Mouse (Mus musculus): ENCODE measurements around the gene Rap1b. TPM values are rescaled to one million over a fixed set of nuclear protein-coding genes. Genes with fewer than 3 reads are reported as not detected.

Rap1b gene
- polyA plus RNA-seq, 1 experiment from 2014 or later: 100 TPM

DNA sequence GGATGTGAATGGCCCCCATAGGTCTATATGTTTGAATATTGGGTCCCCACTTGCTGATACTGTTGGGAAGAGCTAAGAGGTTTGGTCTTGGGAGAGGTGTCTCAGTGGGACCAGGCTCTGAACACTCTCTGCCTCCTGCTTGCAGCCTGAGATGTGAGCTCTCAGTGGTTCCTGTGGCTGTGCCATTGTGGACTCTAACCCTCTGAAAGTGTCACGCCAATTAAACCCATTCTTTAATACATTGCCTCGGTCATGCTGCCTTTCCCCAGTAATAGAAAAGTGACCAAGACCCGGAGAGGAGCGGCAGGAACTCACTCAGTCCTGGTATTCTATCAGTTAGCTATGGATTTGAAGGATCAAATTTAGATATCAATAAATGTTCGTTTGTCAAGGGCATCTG is 12.4 kb upstream of the Rap1b start:
- Histone ChIP-seq H3K4me2 (no peak overlapping the region), H3K9me3 (replicated peaks) (no peaks in the 10 kb centered on the region), H3K9ac (no peak overlapping the region), H3K27ac (replicated peaks) (no peak overlapping the region), H3K4me3 (replicated peaks) (no peak overlapping the region), H3K36me3 (replicated peaks) (no peaks in the 10 kb centered on the region), H3K27me3 (no peaks in the 10 kb centered on the region), H3K4me1 (replicated peaks) (peaks cover 15% of the 10 kb centered on the region)
- WGBS (ENCODE audit: insufficient replicate concordance): 69% methylated on average over 5 of the region's 5 CpGs
- no peak for ATAC-seq (ENCODE audit: insufficient read depth)

- no peak for ATAC-seq (ENCODE audit: insufficient read depth)
- Histone ChIP-seq H3K4me3 (replicated peaks) (no peak overlapping the region), H3K27me3 (no peaks in the 10 kb centered on the region), H3K4me2 (no peak overlapping the region), H3K27ac (replicated peaks) (no peak overlapping the region), H3K9ac (no peak overlapping the region), H3K36me3 (replicated peaks) (no peaks in the 10 kb centered on the region), H3K9me3 (replicated peaks) (no peaks in the 10 kb centered on the region), H3K4me1 (replicated peaks) (peaks cover 15% of the 10 kb centered on the region)
- 13% methylated on average over 8 of the region's 8 CpGs for WGBS (ENCODE audit: insufficient replicate concordance)
Observed at GRCm38 (mm10) chr10:117856001-117856720, 10.3 kb upstream of the Rap1b start.

- Histone ChIP-seq H3K9ac (no peak overlapping the region), H3K27ac (replicated peaks) (no peak overlapping the region), H3K36me3 (replicated peaks) (no peaks in the 10 kb centered on the region), H3K9me3 (replicated peaks) (no peaks in the 10 kb centered on the region), H3K4me1 (replicated peaks) (peaks cover 3% of the 10 kb centered on the region; the same call in 1 of the 2 replicates), H3K4me3 (replicated peaks) (no peak overlapping the region), H3K27me3 (no peaks in the 10 kb centered on the region; the same call in 1 of the 2 replicates), H3K4me2 (no peak overlapping the region)
- WGBS (ENCODE audit: insufficient replicate concordance): 76% methylated on average over 10 of the region's 10 CpGs
- no peak for ATAC-seq (ENCODE audit: insufficient read depth)
Observed at GRCm38 (mm10) chr10:117852648-117853192, 6.9 kb upstream of the Rap1b start.

GRCm38 (mm10) chr10:117848981-117849380 is 3.1 kb upstream of the Rap1b start:
- peaks cover 17% of the 10 kb centered on the region for H3K4me1 ChIP-seq (replicated peaks)
- H3K4me3 ChIP-seq (replicated peaks): no peak overlapping the region
- no peak for ATAC-seq (ENCODE audit: insufficient read depth)
- H3K9me3 ChIP-seq (replicated peaks): no peaks in the 10 kb centered on the region
- H3K27ac ChIP-seq (replicated peaks): no peak overlapping the region
- H3K9ac ChIP-seq: no peak overlapping the region
- H3K4me2 ChIP-seq: no peak overlapping the region
- WGBS (ENCODE audit: insufficient replicate concordance): 53% methylated on average over 3 of the region's 3 CpGs
- H3K27me3 ChIP-seq: peaks cover 9% of the 10 kb centered on the region
- H3K36me3 ChIP-seq (replicated peaks): no peaks in the 10 kb centered on the region

GRCm38 (mm10) chr10:117846796-117847195 is 961 bp upstream of the Rap1b start:
- Histone ChIP-seq H3K4me2 (peak overlapping the region; percentile 96), H3K27ac (replicated peaks) (no peak overlapping the region), H3K9ac (no peak overlapping the region), H3K27me3 (peaks cover 9% of the 10 kb centered on the region), H3K4me3 (replicated peaks) (peak overlapping the region; percentile 91; the same call in 1 of the 2 replicates), H3K36me3 (replicated peaks) (no peaks in the 10 kb centered on the region), H3K9me3 (replicated peaks) (no peaks in the 10 kb centered on the region), H3K4me1 (replicated peaks) (peaks cover 24% of the 10 kb centered on the region)
- no peak for ATAC-seq (ENCODE audit: insufficient read depth)
- 73% methylated on average over 9 of the region's 9 CpGs for WGBS (ENCODE audit: insufficient replicate concordance)

DNA sequence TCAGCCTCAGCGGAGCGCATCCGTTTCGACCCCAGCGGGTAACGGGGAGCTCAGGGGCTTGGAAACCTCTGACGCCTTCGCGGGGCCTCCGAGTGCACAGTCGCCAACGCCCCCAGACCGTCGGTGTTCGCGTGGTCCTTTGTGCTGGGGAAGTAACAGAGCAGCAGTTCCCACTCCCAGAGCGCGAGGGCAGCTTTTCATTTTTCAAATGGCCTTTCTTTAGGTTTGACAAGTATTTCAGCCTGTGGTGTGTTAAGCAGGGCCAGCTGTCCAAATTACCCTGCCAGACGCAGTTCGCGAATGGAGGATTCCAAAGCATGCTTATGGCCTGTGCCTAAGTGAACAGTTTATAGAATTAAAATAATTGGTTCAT is 411 bp upstream of the Rap1b start:
- ATAC-seq (ENCODE audit: insufficient read depth): peak; percentile 44
- H3K9ac ChIP-seq: peak overlapping the region; percentile 79
- WGBS (ENCODE audit: insufficient replicate concordance): 2% methylated on average over 21 of the region's 21 CpGs
- H3K27me3 ChIP-seq: peaks cover 9% of the 10 kb centered on the region
- peaks cover 26% of the 10 kb centered on the region for H3K4me1 ChIP-seq (replicated peaks)
- H3K4me3 ChIP-seq (replicated peaks): peak overlapping the region; percentile 91
- H3K27ac ChIP-seq (replicated peaks): peak overlapping the region; percentile 78
- H3K36me3 ChIP-seq (replicated peaks): no peaks in the 10 kb centered on the region
- H3K4me2 ChIP-seq: peak overlapping the region; percentile 96
- no peaks in the 10 kb centered on the region for H3K9me3 ChIP-seq (replicated peaks)

DNA sequence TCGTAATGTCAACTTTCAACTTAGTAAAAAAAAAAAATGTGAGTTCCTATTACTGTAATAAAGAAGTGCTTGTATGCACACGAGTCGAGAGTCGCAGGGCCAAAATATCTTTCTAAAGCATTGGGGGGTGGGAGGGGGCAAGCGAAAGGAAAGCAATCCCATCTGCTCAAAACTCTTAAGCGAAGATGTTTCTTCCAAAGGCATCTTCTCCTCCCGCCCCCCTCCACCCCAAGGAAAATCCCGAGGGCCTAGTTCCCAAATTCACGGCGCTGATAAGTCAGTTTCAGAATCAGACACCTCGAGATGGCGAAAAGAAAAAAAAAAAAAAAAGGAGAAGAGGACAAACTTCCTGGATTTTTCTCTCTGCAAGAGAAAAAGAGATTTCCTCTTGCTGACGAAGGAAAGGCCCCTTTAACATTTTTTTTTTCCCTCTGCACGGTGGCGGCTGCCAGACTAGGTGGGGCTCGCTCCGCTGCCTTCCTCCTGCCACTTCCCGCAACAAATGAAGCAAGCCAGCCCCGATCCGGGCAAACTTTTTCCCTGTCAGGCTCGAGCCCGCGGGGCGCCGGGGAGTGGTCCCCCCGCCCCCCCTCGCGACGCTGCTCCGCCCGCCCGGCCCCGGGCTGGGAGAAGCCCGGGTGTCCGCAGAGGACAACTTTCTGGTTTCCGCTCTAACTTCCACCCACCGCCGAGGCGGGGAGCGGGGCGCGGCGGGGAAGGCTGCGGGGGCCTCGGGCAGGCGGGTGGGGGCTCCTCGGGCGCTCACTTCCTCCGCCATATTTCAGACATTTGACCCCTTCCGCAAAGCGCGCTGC is 846 bp downstream of the Rap1b start:
- Histone ChIP-seq H3K9me3 (replicated peaks) (no peaks in the 10 kb centered on the region), H3K27me3 (peaks cover 9% of the 10 kb centered on the region), H3K36me3 (replicated peaks) (no peaks in the 10 kb centered on the region), H3K4me3 (replicated peaks) (peak overlapping the region; percentile 91), H3K4me1 (replicated peaks) (peaks cover 36% of the 10 kb centered on the region), H3K9ac (peak overlapping the region; percentile 97), H3K4me2 (peak overlapping the region; percentile 96), H3K27ac (replicated peaks) (peak overlapping the region; percentile 96)
- ATAC-seq (ENCODE audit: insufficient read depth): peak; percentile 29
- 1% methylated on average over 50 of the region's 52 CpGs for WGBS (ENCODE audit: insufficient replicate concordance)

GRCm38 (mm10) chr10:117844279-117844678 is 1.6 kb downstream of the Rap1b start:
- Histone ChIP-seq H3K4me3 (replicated peaks) (peak overlapping the region; percentile 91), H3K36me3 (replicated peaks) (no peaks in the 10 kb centered on the region), H3K9me3 (replicated peaks) (no peaks in the 10 kb centered on the region), H3K27ac (replicated peaks) (peak overlapping the region; percentile 96; the same call in 1 of the 2 replicates), H3K27me3 (peaks cover 9% of the 10 kb centered on the region), H3K4me1 (replicated peaks) (peaks cover 40% of the 10 kb centered on the region), H3K9ac (no peak overlapping the region), H3K4me2 (peak overlapping the region; percentile 96)
- WGBS (ENCODE audit: insufficient replicate concordance): 16% methylated on average over 5 of the region's 5 CpGs
- ATAC-seq (ENCODE audit: insufficient read depth): no peak

GRCm38 (mm10) chr10:117843690-117844089 is 2.1 kb downstream of the Rap1b start:
- H3K4me2 ChIP-seq: peak overlapping the region; percentile 96
- no peaks in the 10 kb centered on the region for H3K36me3 ChIP-seq (replicated peaks)
- peaks cover 9% of the 10 kb centered on the region for H3K27me3 ChIP-seq
- H3K9ac ChIP-seq: no peak overlapping the region
- H3K27ac ChIP-seq (replicated peaks): no peak overlapping the region
- ATAC-seq (ENCODE audit: insufficient read depth): no peak
- peak overlapping the region; percentile 91 for H3K4me3 ChIP-seq (replicated peaks)
- 19% methylated on average over 5 of the region's 5 CpGs for WGBS (ENCODE audit: insufficient replicate concordance)
- H3K4me1 ChIP-seq (replicated peaks): peaks cover 44% of the 10 kb centered on the region
- H3K9me3 ChIP-seq (replicated peaks): no peaks in the 10 kb centered on the region

DNA sequence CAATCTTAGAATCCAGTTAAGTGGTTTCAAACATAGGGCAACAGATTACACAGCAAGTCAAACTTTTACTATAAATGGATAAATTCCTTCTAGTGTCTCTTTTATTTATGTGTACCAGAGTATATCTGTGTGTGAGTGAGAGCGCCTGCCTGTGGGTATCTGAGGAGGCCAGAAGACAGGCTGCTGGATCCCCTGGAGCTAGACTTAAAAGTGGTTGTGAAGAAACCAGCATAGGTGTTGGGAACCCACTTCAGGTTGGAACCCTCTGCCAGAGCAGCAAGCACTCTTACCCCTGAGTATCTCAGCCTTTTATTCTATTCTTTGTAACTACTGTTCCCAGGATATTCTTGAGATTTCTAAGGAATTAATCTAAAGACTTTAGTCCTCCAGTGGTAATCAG is 4.1 kb downstream of the Rap1b start:
- Histone ChIP-seq H3K27me3 (0 out of 2 replicates have a peak, but pooled peaks cover 2% of the 10 kb centered on the region), H3K9ac (no peak overlapping the region), H3K4me2 (no peak overlapping the region), H3K4me1 (replicated peaks) (peaks cover 47% of the 10 kb centered on the region), H3K36me3 (replicated peaks) (no peaks in the 10 kb centered on the region), H3K27ac (replicated peaks) (no peak overlapping the region), H3K9me3 (replicated peaks) (no peaks in the 10 kb centered on the region), H3K4me3 (replicated peaks) (no peak overlapping the region)
- 44% methylated on average over 1 of the region's 1 CpGs for WGBS (ENCODE audit: insufficient replicate concordance)
- no peak for ATAC-seq (ENCODE audit: insufficient read depth)

DNA sequence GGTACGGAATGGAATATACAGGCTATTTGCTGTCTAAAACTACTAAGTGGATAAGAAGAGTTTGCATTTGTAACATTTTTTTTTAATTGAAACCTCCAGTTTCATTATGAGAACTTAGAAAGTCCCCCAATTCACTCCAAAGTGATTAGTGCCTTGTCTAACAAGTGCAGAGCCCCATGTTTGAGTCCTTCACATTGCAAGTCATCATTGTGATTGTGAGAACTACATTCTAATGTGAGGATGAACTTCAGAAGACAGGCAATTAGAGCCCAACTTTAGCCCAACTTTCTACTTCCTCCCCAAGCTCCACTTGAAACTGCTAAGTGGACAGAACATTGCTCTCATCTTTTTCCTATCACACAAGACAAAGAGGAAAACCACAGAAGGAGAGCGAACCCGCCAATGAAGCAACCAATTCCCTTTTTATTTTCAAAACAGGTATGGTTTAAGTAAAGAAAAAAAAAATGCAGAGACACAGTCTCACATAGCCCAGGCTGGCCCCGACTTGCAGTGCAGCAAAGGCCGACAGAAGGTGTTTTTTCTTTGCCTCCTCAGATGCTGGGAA is 5.3 kb downstream of the Rap1b start:
- Histone ChIP-seq H3K9ac (no peak overlapping the region), H3K9me3 (replicated peaks) (no peaks in the 10 kb centered on the region), H3K4me1 (replicated peaks) (peaks cover 46% of the 10 kb centered on the region), H3K27ac (replicated peaks) (no peak overlapping the region), H3K4me2 (no peak overlapping the region; the same call in 1 of the 2 replicates), H3K4me3 (replicated peaks) (no peak overlapping the region), H3K36me3 (replicated peaks) (no peaks in the 10 kb centered on the region), H3K27me3 (no peaks in the 10 kb centered on the region)
- no peak for ATAC-seq (ENCODE audit: insufficient read depth)
- 29% methylated on average over 5 of the region's 5 CpGs for WGBS (ENCODE audit: insufficient replicate concordance)
